Mouse (Mus musculus) hindbrain, embryonic 12.5 days (tissue): ENCODE data around the gene Rfx2. TPM values are rescaled to one million over a fixed set of nuclear protein-coding genes. Genes with fewer than 3 reads are reported as not detected.
A peak's percentile ranks its signal among the peaks of the same experiment; 100 is the strongest.

Experiments
- ATAC-seq: fragments of 200-750 bp; cut with Nextera tagmentation; 2 replicates; pipeline ENCODE4 v1.8.0; 2017; ENCODE audit warnings: moderate TSS enrichment; ENCODE audit not compliant: low FRiP score
- H3K27ac ChIP-seq: fragments of 300-500 bp; sonication (generic); 2 replicates; pipeline ENCODE4 v1.5.1; 2016; ENCODE audit warnings: mild to moderate bottlenecking
- H3K27me3 ChIP-seq: fragments of 300-500 bp; sonication (generic); 2 replicates; pipeline ENCODE4 v1.6.1; 2016; ENCODE audit warnings: mild to moderate bottlenecking
- H3K36me3 ChIP-seq: fragments of 300-500 bp; sonication (generic); 2 replicates; pipeline ENCODE4 v1.6.1; 2016; ENCODE audit warnings: mild to moderate bottlenecking
- H3K4me1 ChIP-seq: fragments of 300-500 bp; sonication (generic); 2 replicates; pipeline ENCODE4 v1.6.1; 2016
- H3K4me2 ChIP-seq: fragments of 300-500 bp; sonication (generic); replicated peaks from 2 replicates; pipeline ENCODE4 v1.6.1; 2016; ENCODE audit warnings: mild to moderate bottlenecking
- H3K4me3 ChIP-seq: fragments of 300-500 bp; sonication (generic); 2 replicates; pipeline ENCODE4 v1.5.1; 2016; ENCODE audit warnings: mild to moderate bottlenecking
- H3K9ac ChIP-seq: fragments of 300-500 bp; sonication (generic); 2 replicates; pipeline ENCODE4 v1.6.1; 2016; ENCODE audit warnings: mild to moderate bottlenecking, moderate library complexity
- H3K9me3 ChIP-seq: fragments of 300-500 bp; sonication (generic); replicated peaks from 2 replicates; pipeline ENCODE4 v1.6.1; 2016; ENCODE audit warnings: mild to moderate bottlenecking
- WGBS: fragments of 180-500 bp; shearing (Covaris S2); methylation state at CpG from one replicate; pipeline ENCODE4 v1.1.7; 2016; 5-methylcytosine and 5-hydroxymethylcytosine counted together
- polyA plus RNA-seq: library from polyadenylated mRNA; unstranded; fragments of >200 nt; fragmentation: Nextera tagmentation; extraction: Ambion mirVana; gene quantifications from 2 replicates; pipeline ENCODE4 v1.2.1, GENCODE M21; 2016

The Rfx2 gene
- polyA plus RNA-seq, 1 experiment from 2014 or later: 10.2 TPM

- no peak overlapping the region for H3K4me2 ChIP-seq
- H3K27me3 ChIP-seq: no peaks in the 10 kb centered on the region
- peaks cover 47% of the 10 kb centered on the region for H3K36me3 ChIP-seq
- no peak overlapping the region for H3K27ac ChIP-seq
- H3K9me3 ChIP-seq: no peaks in the 10 kb centered on the region
- H3K9ac ChIP-seq: no peak overlapping the region
- peaks cover 6% of the 10 kb centered on the region for H3K4me1 ChIP-seq
- H3K4me3 ChIP-seq: no peak overlapping the region
- ATAC-seq: no peak
- 93% methylated on average over 11 of the region's 11 CpGs for WGBS
Observed at GRCm38 (mm10) chr17:56768941-56769340, 61.9 kb downstream of the Rfx2 start.

GRCm38 (mm10) chr17:56767531-56768135, 63.2 kb downstream of the Rfx2 start:
- H3K9me3 ChIP-seq: no peaks in the 10 kb centered on the region
- no peak overlapping the region for H3K9ac ChIP-seq
- ATAC-seq: no peak
- no peak overlapping the region for H3K27ac ChIP-seq
- peaks cover 47% of the 10 kb centered on the region for H3K36me3 ChIP-seq
- H3K4me3 ChIP-seq: no peak overlapping the region
- peaks cover 14% of the 10 kb centered on the region for H3K4me1 ChIP-seq
- WGBS: 94% methylated on average over 29 of the region's 29 CpGs
- no peaks in the 10 kb centered on the region for H3K27me3 ChIP-seq
- no peak overlapping the region for H3K4me2 ChIP-seq

GRCm38 (mm10) chr17:56766631-56767405, 64.0 kb downstream of the Rfx2 start:
- H3K36me3 ChIP-seq: peaks cover 47% of the 10 kb centered on the region
- no peak overlapping the region for H3K4me3 ChIP-seq
- no peaks in the 10 kb centered on the region for H3K9me3 ChIP-seq
- no peak for ATAC-seq
- no peaks in the 10 kb centered on the region for H3K27me3 ChIP-seq
- peaks cover 20% of the 10 kb centered on the region for H3K4me1 ChIP-seq
- WGBS: 87% methylated on average over 27 of the region's 27 CpGs
- H3K9ac ChIP-seq: no peak overlapping the region
- H3K4me2 ChIP-seq: no peak overlapping the region
- no peak overlapping the region for H3K27ac ChIP-seq

- Histone ChIP-seq H3K27ac (peak overlapping the region; percentile 95; the same call in 1 of the 2 replicates), H3K4me2 (peak overlapping the region; percentile 76), H3K4me1 (peaks cover 23% of the 10 kb centered on the region), H3K27me3 (peaks cover 9% of the 10 kb centered on the region), H3K4me3 (peak overlapping the region; percentile 70), H3K36me3 (peaks cover 34% of the 10 kb centered on the region), H3K9ac (peak overlapping the region; percentile 79), H3K9me3 (no peaks in the 10 kb centered on the region)
- ATAC-seq: peak; percentile 6
- 60% methylated on average over 12 of the region's 12 CpGs for WGBS
Observed at GRCm38 (mm10) chr17:56765431-56765830, 65.4 kb downstream of the Rfx2 start.

GRCm38 (mm10) chr17:56764474-56765354, 66.1 kb downstream of the Rfx2 start, which contains the start of gene Dus3l:
Dus3l (plus strand) TSS chr17:56764757.
- Histone ChIP-seq H3K9ac (peak within 1 kb of the TSS; percentile 79), H3K4me3 (peak within 1 kb of the TSS; percentile 70), H3K36me3 (peaks cover 27% of the 10 kb centered on the region), H3K4me2 (peak within 1 kb of the TSS; percentile 76), H3K27ac (peak within 1 kb of the TSS; percentile 95), H3K9me3 (no peaks in the 10 kb centered on the region), H3K4me1 (peaks cover 23% of the 10 kb centered on the region), H3K27me3 (peaks cover 14% of the 10 kb centered on the region)
- ATAC-seq: peak; percentile 83
- WGBS: 2% methylated on average over 55 of the region's 58 CpGs

- 79% methylated on average over 8 of the region's 8 CpGs for WGBS
- H3K27me3 ChIP-seq: peaks cover 16% of the 10 kb centered on the region
- H3K4me1 ChIP-seq: peaks cover 23% of the 10 kb centered on the region
- no peaks in the 10 kb centered on the region for H3K9me3 ChIP-seq
- no peak overlapping the region for H3K27ac ChIP-seq
- H3K9ac ChIP-seq: no peak overlapping the region
- H3K4me3 ChIP-seq: no peak overlapping the region
- peak overlapping the region; percentile 76; the same call in 1 of the 2 replicates for H3K4me2 ChIP-seq
- H3K36me3 ChIP-seq: peaks cover 18% of the 10 kb centered on the region
- ATAC-seq: no peak
Observed at GRCm38 (mm10) chr17:56763741-56764250, 67.0 kb downstream of the Rfx2 start.

- H3K9ac ChIP-seq: no peak overlapping the region
- 44% methylated on average over 27 of the region's 27 CpGs for WGBS
Observed at GRCm38 (mm10) chr17:56762769-56763731, 67.8 kb downstream of the Rfx2 start.

GRCm38 (mm10) chr17:56761991-56762410, 68.8 kb downstream of the Rfx2 start:
- H3K4me3 ChIP-seq: peak overlapping the region; percentile 45
- WGBS: under 1% methylated on average over 27 of the region's 28 CpGs
- H3K27ac ChIP-seq: peak overlapping the region; percentile 95
- ATAC-seq: peak; percentile 32
- H3K9me3 ChIP-seq: no peaks in the 10 kb centered on the region
- peak overlapping the region; percentile 66 for H3K4me2 ChIP-seq
- H3K27me3 ChIP-seq: peaks cover 34% of the 10 kb centered on the region
- peaks cover 32% of the 10 kb centered on the region for H3K4me1 ChIP-seq
- H3K9ac ChIP-seq: peak overlapping the region; percentile 65
- peaks cover 3% of the 10 kb centered on the region for H3K36me3 ChIP-seq

More at GRCm38 (mm10) chr17:56762769-56763731, 67.8 kb downstream of the Rfx2 start:
- Histone ChIP-seq H3K9me3 (no peaks in the 10 kb centered on the region), H3K4me3 (no peak overlapping the region), H3K4me1 (peaks cover 23% of the 10 kb centered on the region), H3K27me3 (peaks cover 24% of the 10 kb centered on the region), H3K4me2 (peak overlapping the region; percentile 66; the same call in 1 of the 2 replicates), H3K27ac (peak overlapping the region; percentile 95), H3K36me3 (peaks cover 11% of the 10 kb centered on the region)
- no peak for ATAC-seq

GRCm38 (mm10) chr17:56761077-56761476, 69.7 kb downstream of the Rfx2 start:
- Histone ChIP-seq H3K9ac (no peak overlapping the region), H3K4me1 (peaks cover 35% of the 10 kb centered on the region), H3K9me3 (no peaks in the 10 kb centered on the region), H3K27me3 (peaks cover 43% of the 10 kb centered on the region), H3K4me3 (no peak overlapping the region), H3K36me3 (no peaks in the 10 kb centered on the region), H3K27ac (no peak overlapping the region), H3K4me2 (no peak overlapping the region)
- WGBS: 67% methylated on average over 3 of the region's 3 CpGs
- no peak for ATAC-seq

- no peak for ATAC-seq
- WGBS: 42% methylated on average over 7 of the region's 7 CpGs
- Histone ChIP-seq H3K9me3 (no peaks in the 10 kb centered on the region), H3K4me2 (no peak overlapping the region), H3K9ac (no peak overlapping the region), H3K36me3 (no peaks in the 10 kb centered on the region), H3K4me3 (no peak overlapping the region), H3K27ac (no peak overlapping the region), H3K4me1 (peaks cover 29% of the 10 kb centered on the region), H3K27me3 (peaks cover 61% of the 10 kb centered on the region)
Observed at GRCm38 (mm10) chr17:56759261-56759660, 71.6 kb downstream of the Rfx2 start.

GRCm38 (mm10) chr17:56758132-56758531, 72.7 kb downstream of the Rfx2 start:
- Histone ChIP-seq H3K27ac (no peak overlapping the region), H3K4me1 (peaks cover 33% of the 10 kb centered on the region), H3K36me3 (no peaks in the 10 kb centered on the region), H3K9me3 (no peaks in the 10 kb centered on the region), H3K4me2 (peak overlapping the region; percentile 88; the same call in 1 of the 2 replicates), H3K4me3 (no peak overlapping the region), H3K9ac (no peak overlapping the region), H3K27me3 (peaks cover 73% of the 10 kb centered on the region)
- no peak for ATAC-seq
- WGBS: 2% methylated on average over 12 of the region's 12 CpGs
